Mouse (Mus musculus) heart, postnatal 10 days (tissue): Measurements from ENCODE around the gene Prox2. TPM values are rescaled to one million over a fixed set of nuclear protein-coding genes. Genes with fewer than 3 reads are reported as not detected.
A peak's percentile ranks its signal among the peaks of the same experiment; 100 is the strongest.

Experiments used
- DNase-seq, 2 experiments: peaks; one replicate each; pipeline ENCODE4 v3.0.0; 2021
- intact Hi-C: fragments of 180-260 bp; cut with DNase I; formaldehyde crosslinking; loops from one replicate; pipeline ENCODE4 v1.15.1; 2025
- total RNA-seq, 2 experiments: library from RNA; stranded (reverse); gene quantifications; 2 replicates each; pipeline ENCODE4 v1.2.3; 2021

Gene Prox2
- total RNA-seq, 2 experiments from 2014 or later = 2.2 to 3.3 TPM

GRCm38 (mm10) chr12:85134043-85134794 is 23.7 kb upstream of the Prox2 start:
- no peak for DNase-seq
- intact Hi-C loops = no loop called here

GRCm38 (mm10) chr12:85131361-85131760 is 20.8 kb upstream of the Prox2 start:
- no peak for DNase-seq
- intact Hi-C loops = no loop called here

DNA sequence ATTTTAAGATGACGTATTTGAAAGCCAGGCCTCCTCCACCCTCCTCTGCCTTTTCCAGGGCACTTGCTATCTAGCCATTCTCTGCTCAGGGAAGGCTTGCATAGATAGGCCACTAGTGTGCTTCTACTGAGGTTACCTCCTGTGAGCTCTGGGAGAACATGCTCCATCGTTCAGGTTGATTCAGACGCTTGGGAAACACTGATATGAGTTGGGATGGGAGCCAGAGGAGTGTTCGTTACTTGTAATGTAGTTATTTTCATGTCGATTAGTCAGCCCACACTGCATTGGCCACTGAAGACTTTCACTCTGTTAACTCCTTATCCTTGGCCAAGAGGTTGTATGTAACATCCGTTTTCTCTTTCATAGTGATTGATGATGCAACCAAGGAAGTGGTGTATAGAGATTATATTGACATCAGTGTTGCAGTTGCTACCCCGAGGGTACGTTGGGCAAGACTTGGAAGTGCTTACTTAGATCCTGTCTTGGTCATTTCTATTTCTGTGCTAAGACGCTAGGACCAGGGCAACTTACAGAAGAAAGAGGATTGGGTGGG is 18.9 kb upstream of the Prox2 start:
- peak in 1 of 2 experiments; percentile 36 for DNase-seq
- intact Hi-C loops = no loop called here

DNA sequence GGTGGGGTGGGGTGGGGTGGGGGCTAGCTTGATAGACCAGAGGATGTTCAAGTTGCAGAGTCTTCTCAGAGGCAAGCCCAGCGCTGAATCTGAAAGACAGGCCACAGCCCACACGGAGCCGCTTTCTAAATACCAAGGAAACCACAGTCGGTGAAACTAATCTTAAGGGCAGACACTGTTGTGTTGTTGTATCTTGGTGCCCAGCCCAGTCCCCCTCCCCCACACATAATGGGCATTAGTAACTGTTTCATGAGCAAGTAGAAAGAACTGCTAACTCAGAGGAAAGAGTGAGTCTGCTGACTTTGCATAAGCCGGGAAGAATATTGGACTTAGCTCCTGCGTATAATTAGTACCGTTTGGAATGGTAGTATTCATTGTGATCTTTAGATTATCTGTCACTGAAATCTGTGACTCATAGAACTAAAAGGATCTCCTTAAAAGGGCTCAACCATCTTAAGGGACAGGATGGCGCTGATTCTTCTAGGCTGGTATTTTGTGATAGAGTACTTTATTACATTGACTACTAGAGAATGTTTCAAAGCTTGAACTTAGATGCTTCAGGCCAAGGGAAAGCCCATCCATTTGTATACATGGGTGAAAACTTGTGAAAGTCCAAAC is 16.5 kb upstream of the Prox2 start:
- no peak for DNase-seq
- intact Hi-C loops = no loop called here

DNA sequence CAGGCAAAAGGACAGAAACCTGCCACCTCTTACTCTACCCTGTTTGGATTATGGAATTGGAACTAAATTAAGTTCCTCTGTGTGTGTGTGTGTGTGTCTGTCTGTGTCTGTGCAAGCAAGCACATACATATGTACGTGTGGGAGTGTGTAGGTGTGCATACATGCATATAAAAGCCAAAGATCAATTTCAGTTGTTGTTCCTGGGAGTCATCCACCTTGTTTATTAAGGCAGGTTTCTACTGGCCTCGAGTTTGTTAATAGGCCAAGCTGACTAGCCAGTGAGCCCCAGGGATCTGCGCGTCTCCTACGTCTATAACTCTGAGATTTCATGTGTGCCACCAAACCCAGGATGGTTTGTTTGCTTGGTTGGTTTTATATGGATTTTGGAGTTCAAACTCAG is 14.2 kb upstream of the Prox2 start:
- no peak for DNase-seq
- intact Hi-C loops = no loop called here

GRCm38 (mm10) chr12:85123645-85124044 is 13.1 kb upstream of the Prox2 start:
- no peak for DNase-seq
- intact Hi-C loops = no loop called here

DNA sequence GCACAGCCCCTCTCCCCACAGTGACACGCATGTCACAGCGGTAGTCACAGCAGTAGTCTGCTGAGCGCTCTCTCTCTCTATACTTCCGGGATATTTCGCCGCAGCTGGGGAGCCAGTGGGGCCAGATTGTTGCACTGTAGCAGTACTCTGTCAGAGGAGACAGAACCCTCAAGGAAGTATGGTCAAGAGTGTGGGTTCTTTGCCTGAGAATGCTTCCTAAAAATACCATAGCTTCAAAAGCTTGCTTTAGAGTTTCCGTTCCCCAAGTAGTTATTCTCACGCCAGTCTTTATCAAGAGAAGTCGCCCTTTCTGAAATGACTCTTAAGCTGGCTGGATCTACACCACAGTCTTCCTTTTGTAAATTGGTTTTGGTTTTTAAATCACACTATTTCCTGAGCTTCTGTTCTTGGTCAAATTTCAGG is 12.6 kb upstream of the Prox2 start:
- intact Hi-C loops = no loop called here
- DNase-seq = no peak

DNA sequence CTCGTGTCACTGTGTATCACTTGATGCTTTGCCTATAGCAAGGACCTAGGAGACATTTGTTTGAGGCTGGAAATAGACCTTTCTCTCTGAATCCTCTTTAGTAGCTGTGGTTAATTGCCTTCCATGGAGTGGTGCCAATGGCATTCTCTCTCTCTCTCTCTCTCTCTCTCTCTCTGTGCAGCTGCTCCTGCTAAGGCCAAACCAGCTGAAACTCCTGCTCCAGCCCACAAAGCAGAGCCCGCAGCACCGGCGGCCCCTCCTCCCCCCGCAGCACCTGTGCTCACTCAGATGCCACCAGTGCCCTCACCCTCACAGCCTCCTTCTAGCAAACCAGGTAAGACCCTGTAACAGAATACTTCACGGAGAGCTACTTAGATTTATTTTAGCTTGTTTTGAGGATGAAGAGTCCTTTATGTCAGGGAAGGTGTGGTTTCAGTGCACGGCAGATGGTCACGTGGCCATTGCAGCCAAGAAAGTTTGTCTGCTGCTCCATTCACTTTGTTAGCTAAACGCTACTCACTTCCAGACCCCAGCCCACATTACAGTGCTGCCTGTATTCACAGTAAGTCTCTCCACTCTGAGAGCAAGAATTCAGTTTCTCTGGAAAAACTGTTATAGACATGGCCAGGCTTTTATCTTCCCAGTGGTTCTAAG is 11.4 kb upstream of the Prox2 start:
- intact Hi-C loops = no loop called here

DNA sequence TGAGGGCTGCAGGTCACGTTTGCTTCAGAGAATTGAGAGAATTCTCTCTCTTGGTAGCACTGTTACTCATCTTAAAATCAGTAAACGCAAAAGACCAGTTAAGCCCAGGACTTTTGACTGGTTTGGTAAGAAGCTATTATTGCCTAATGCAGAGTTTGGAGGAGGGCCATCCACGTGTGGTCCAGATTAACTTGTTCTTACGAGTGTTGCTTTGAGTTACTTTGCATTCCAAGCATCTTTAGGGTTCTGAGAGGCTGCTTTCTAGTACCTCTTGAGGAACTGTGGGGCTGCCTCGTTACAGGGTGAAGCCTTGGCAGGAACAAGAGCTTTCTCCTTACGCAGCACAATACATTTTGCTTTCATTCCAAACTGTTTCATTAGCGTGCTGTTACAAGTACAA is 5.1 kb upstream of the Prox2 start:
- no peak for DNase-seq
- intact Hi-C loops = no loop called here

More for the DNA sequence above, 11.4 kb upstream of the Prox2 start:
- DNase-seq = no peak

DNA sequence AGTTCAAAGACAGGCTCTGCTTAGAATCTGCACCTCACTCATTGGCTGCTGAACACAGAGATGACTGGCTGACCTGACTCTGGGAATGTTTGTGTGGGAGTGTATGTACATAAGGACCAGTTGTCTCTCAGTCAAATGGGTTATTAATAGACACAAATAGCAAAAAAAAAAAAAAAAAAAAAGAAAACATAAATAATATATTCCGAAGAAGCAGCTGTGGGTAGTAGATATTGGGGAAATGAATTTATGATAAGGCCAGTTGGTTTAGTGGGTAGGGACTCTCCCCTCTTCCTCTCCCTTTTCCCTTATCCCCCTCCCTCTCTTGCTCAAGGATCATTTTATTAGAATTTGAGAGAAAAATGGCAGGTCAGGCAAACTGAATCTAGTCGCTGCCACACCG is 3.4 kb upstream of the Prox2 start:
- no peak for DNase-seq
- intact Hi-C loops = no loop called here

GRCm38 (mm10) chr12:85113337-85113736 is 2.8 kb upstream of the Prox2 start:
- intact Hi-C loops = no loop called here
- DNase-seq = no peak

DNA sequence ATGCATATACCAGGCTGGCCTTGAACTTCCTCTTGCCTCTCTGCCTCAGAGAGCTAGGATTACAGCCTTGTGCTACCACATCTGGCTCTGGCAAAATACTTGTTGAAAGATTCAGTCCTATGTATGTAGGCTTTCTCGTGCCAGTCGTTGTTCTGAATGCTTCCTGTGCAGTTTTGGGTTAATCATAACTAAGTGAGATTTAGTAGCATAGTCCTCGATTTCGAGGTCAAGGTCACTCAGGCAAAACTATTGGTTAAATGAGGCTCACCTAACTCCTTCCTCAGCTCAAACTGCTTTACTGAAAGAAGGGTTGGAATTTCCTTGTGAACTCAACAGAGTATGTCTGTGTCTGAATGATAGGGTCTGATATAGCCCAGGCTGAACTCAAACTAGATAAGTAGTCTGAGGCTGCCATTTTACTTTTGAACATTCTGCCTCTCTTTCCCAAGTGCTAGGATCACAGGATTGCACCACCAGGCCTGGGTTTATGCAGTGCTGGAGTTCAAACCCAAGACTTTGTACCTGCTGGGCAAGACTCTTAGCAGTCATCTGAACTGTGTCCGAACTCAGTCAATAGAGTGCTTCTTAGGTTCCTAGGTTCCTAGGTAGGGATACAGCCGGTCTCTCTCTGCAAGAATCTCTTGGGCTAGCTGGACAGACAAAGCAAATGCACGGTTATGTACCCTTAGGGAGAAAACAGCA is 2.1 kb upstream of the Prox2 start:
- DNase-seq = no peak
- intact Hi-C loops = no loop called here

DNA sequence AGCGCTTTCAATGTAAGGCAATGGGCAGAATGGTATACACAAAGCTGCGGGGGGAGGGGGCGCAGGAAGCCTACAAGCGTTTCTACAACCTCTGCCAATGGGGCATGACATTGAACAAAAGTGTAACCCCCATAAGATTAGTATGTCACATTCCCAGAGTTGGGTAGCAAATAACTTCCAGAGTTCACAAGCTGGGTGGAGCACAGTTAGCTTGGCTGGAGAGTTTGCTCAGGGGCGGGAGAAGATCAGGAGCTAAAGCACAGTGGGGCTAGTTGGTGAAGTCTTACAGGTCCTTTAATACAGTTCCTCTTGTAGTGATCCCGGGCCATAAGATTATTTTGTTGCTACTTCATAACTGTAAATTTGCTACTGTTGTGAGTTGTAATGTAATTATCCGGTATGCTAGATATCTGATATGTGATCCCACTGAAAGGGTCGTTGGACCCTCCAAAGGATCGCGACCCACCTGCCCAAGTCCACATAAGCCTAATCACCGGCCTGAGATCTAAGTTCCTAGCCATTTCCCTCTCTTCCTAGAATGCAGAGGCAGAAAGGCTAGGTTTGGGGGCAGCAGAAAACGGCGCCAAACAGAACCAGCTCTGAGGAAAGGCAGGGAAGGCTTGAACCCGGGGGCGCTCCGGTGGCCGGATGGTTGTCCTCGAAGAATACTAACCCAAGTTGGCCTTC is 405 bp downstream of the Prox2 start:
- DNase-seq = peak; percentile 41 to 47
- intact Hi-C loops = no loop called here

DNA sequence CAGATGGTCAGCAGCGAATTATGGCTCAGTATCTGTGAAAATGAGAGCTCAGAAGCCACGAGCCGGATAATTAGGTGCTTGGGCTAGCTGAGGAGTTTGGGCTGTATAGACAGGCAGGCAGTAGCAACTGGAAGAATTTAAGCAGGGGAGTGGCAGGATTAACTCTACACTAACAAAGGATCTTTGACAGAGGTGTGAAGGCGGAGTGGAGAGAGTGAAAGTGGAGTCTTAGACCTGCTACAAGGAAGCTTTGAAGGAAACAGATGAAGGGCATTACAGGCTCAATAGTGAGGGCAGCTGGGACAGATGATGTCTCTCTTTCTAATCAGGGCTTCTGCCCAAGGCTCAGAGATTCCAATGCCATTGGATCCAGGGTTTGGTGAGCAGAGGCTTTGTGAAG is 1.1 kb downstream of the Prox2 start:
- no peak for DNase-seq
- intact Hi-C loops = no loop called here

DNA sequence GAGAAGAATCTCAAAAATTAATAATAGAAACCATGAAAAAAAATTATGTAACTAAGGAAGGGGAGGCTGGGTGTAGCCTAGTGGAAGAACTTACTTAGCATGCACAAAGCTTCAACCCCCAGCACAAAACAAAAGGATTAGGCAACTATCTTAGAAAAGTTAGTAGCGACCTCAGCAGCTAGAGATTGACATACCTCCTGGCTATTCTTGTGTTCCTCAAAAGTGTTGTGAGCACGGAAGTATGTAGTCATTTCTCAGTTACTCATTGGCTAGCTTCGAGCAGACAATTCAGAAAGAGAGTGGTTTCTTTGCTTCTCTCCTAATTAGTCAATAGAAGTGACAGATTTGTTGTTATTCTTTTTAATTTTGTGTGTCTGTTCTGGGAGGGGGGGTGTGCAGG is 1.9 kb downstream of the Prox2 start:
- intact Hi-C loops = no loop called here
- DNase-seq = no peak

DNA sequence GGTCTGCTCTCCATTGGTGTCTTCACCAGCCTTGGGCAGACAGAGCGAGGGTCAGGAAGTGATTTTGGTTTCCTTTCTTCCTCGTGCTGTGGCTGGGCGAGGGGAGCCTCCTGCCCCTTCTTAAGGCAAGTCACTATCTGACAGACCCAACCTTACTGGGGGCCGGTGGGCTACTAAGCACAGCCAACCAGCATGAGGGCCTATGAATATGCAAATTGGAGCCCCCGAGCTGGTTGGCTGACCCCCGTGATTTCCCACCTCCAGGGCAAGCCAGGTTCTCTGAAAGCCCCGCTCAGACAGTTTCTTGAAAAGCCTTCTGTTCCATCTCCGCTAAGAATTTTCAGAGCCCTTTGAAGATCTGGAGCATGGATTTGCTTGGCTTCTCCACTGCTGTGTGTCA is 4.3 kb downstream of the Prox2 start:
- intact Hi-C loops = no loop called here
- no peak for DNase-seq

GRCm38 (mm10) chr12:85104789-85105188 is 5.8 kb downstream of the Prox2 start:
- intact Hi-C loops = no loop called here
- no peak for DNase-seq

DNA sequence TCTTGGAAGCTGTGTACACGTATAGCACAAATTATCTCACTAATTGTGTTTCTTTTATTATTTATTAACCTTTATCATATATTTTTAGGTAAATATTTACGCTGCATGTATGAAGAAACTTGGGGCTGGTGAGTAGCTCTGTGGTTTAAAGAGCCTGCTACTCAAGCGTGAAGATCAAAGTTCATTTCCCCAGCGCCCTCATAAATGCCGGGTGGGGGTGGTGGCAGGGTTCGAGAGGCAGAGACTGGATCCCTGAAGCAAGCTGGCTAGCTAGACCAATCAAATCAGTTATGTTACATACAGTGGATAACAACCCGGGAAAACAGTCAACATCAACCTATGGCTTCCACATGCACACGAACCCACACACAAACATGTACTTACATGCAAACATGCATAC is 7.5 kb downstream of the Prox2 start:
- intact Hi-C loops = no loop called here

GRCm38 (mm10) chr12:85101521-85102106 is 8.9 kb downstream of the Prox2 start:
- intact Hi-C loops = no loop called here
- DNase-seq = no peak

More for the DNA sequence above, 7.5 kb downstream of the Prox2 start:
- DNase-seq = no peak

- DNase-seq = no peak
- intact Hi-C loops = no loop called here
Observed at GRCm38 (mm10) chr12:85101001-85101400, 9.6 kb downstream of the Prox2 start.
